ENCODE assay signal across 12 mouse cellular contexts in the genomic region with DNA sequence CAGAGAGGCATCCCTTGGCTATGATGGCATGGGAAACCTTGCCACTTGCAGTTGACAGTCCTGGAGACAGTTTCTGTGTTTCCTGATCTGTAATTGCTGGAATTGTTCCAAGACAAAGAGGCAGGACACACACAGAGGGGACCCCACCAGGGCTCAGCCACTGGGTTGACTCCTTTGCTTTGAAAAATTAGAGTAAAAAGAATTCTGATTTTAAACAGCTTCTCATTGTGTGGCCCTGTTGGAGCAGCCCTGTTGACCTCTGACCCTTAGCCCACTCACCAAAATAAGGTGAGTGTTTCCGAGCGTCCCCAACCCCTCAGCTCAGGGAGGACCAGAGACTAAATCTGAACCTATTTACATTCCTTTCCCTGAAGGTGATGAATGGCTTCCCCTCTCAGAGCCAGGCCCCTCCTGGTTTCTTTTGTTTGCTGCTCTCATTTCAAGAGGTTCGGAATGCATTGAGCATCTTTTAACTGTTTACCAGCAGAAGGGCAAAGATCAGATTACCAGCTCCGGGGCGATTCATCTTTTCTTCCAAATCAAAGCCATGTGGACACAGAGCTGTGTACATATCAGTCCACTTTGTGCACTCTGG.
DNase-seq lines count a peak whose midpoint lies in the region; ATAC-seq and TF ChIP-seq lines count a peak whose summit lies in the region.
"Had no signal": no experiment of that assay in that cellular context is flagged by ENCODE, and none has a peak within 500 bp of the region (broad histone marks: within the 10 kb centered on the region; RNA-seq: fewer than 3 reads in every experiment).

No protein-coding gene starts in this region.

- H3K4me2 ChIP-seq in kidney, embryonic 14.5 days (replicated peaks; ENCODE audit: low read depth, low read length) = no peak overlapping the region
- H3K4me2 ChIP-seq in embryonic facial prominence, embryonic 14.5 days (ENCODE audit: low read depth, low read length) = no peak overlapping the region
- H3K4me2 ChIP-seq: midbrain, embryonic 15.5 days had no signal

- peaks cover 7% of the 10 kb centered on the region; the same call in 1 of the 2 replicates for H3K4me1 ChIP-seq in kidney, embryonic 14.5 days (ENCODE audit: control insufficient read depth, insufficient read depth, low read length)
- peaks cover 0 to 5% of the 10 kb centered on the region in 2 experiments; a peak in 2 of 4 replicates for H3K4me1 ChIP-seq in ES-E14 (ENCODE audit: control insufficient read depth in 2 of 2, insufficient read depth in 2 of 2, low read length in 2 of 2, poor library complexity in 1 of 2)
- H3K4me1 ChIP-seq in embryonic facial prominence, embryonic 14.5 days (ENCODE audit: control insufficient read depth, insufficient read depth, low read length) = no peaks in the 10 kb centered on the region
- H3K4me1 ChIP-seq: midbrain, embryonic 15.5 days had no signal

- in situ Hi-C loops in ES-E14 (cut with MboI; ENCODE audit: low sequenced_read_pairs in 2 of 2, unreplicated experiment in 2 of 2) = no loop called here

- H3K36me3 ChIP-seq in kidney, embryonic 14.5 days (ENCODE audit: control insufficient read depth, insufficient read depth, low read length) = no peaks in the 10 kb centered on the region
- no peaks in the 10 kb centered on the region for H3K36me3 ChIP-seq in ES-E14 (ENCODE audit: control insufficient read depth, insufficient read depth, low read length, poor library complexity, severe bottlenecking)
- no peaks in the 10 kb centered on the region for H3K36me3 ChIP-seq in embryonic facial prominence, embryonic 14.5 days (ENCODE audit: control insufficient read depth, insufficient read depth, low read length)
- H3K36me3 ChIP-seq: midbrain, embryonic 15.5 days had no signal

- H3K27me3 ChIP-seq in kidney, embryonic 14.5 days (ENCODE audit: control insufficient read depth, insufficient read depth, low read length) = no peaks in the 10 kb centered on the region
- H3K27me3 ChIP-seq in embryonic facial prominence, embryonic 14.5 days (replicated peaks; ENCODE audit: control insufficient read depth, insufficient read depth, low read length) = no peaks in the 10 kb centered on the region
- H3K27me3 ChIP-seq: midbrain, embryonic 15.5 days had no signal

- WGBS in kidney, embryonic 14.5 days = 16% methylated on average over 5 of the region's 5 CpGs
- WGBS in embryonic facial prominence, embryonic 14.5 days = 17% methylated on average over 5 of the region's 5 CpGs

- no peak overlapping the region for H3K4me3 ChIP-seq in kidney, embryonic 14.5 days (ENCODE audit: low read length)
- H3K4me3 ChIP-seq in ES-E14 (ENCODE audit: insufficient read depth in 1 of 2, low read depth in 1 of 2, low read length in 2 of 2, poor library complexity in 1 of 2, severe bottlenecking in 1 of 2) = no peak overlapping the region
- no peak overlapping the region for H3K4me3 ChIP-seq in embryonic facial prominence, embryonic 14.5 days (ENCODE audit: low read depth, low read length)
- H3K4me3 ChIP-seq: midbrain, embryonic 15.5 days had no signal

- H3K9ac ChIP-seq in kidney, embryonic 14.5 days (ENCODE audit: low read depth, low read length) = no peak overlapping the region
- H3K9ac ChIP-seq in ES-E14 (ENCODE audit: insufficient read depth, low read depth, low read length, poor library complexity, severe bottlenecking) = no peak overlapping the region
- H3K9ac ChIP-seq in embryonic facial prominence, embryonic 14.5 days (ENCODE audit: low read depth, low read length) = no peak overlapping the region
- H3K9ac ChIP-seq: liver, postnatal 0 days; midbrain, embryonic 15.5 days had no signal

- no peak overlapping the region; the same call in 1 of the 2 replicates for H3K27ac ChIP-seq in kidney, embryonic 14.5 days (ENCODE audit: low read depth, low read length)
- peak overlapping the region; percentile 26; the same call in 1 of the 2 replicates for H3K27ac ChIP-seq in ES-E14 (ENCODE audit: insufficient read depth, low read depth, low read length, poor library complexity, severe bottlenecking)
- no peak overlapping the region for H3K27ac ChIP-seq in embryonic facial prominence, embryonic 14.5 days (replicated peaks; ENCODE audit: low read depth, low read length)
- H3K27ac ChIP-seq: midbrain, embryonic 15.5 days had no signal

- no peaks in the 10 kb centered on the region for H3K9me3 ChIP-seq in kidney, embryonic 14.5 days (ENCODE audit: control insufficient read depth, low read length)
- H3K9me3 ChIP-seq in ES-E14 (ENCODE audit: control insufficient read depth, insufficient read depth, low read depth, low read length) = no peaks in the 10 kb centered on the region
- no peaks in the 10 kb centered on the region for H3K9me3 ChIP-seq in embryonic facial prominence, embryonic 14.5 days (ENCODE audit: control insufficient read depth, low read length)
- H3K9me3 ChIP-seq: midbrain, embryonic 15.5 days had no signal

- ATAC-seq in kidney, embryonic 14.5 days (ENCODE audit: low FRiP score, low TSS enrichment) = peak; percentile 50
- peak; percentile 60; the same call in 1 of the 2 replicates for ATAC-seq in embryonic facial prominence, embryonic 14.5 days (ENCODE audit: low read depth)
- ATAC-seq: liver, postnatal 0 days; midbrain, embryonic 15.5 days had no signal

- no peak for DNase-seq in kidney, adult 11 months
- DNase-seq in 3T3-L1 (ENCODE audit: low read depth, low spot score) = peak; percentile 75
- peak; percentile 57 for DNase-seq in ES-E14 (ENCODE audit: low read depth, low spot score)
- DNase-seq in embryonic facial prominence, embryonic 14.5 days (ENCODE audit: low spot score) = no peak
- DNase-seq in cerebellum, adult 11-12 months = no peak
- DNase-seq in frontal cortex, postnatal 10 days (ENCODE audit: low spot score in 2 of 2) = no peak
- DNase-seq: cerebellum, adult 9-10 months; left cerebral cortex, postnatal 4 days; liver, postnatal 0 days; right cerebral cortex, postnatal 4 days had no signal

TF ChIP-seq in ES-E14, 5 proteins besides CTCF, POLR2A, EP300 and RAD21:
- no peak for TF ChIP-seq ZC3H11A (IDR thresholded peaks at IDR 0.05; ENCODE audit: borderline replicate concordance, low read depth, low read length)
- peak; percentile 18; the same call in 1 of the 2 replicates for TF ChIP-seq CHD2 (IDR thresholded peaks at IDR 0.05; ENCODE audit: low read depth, low read length)

Comparison
In these comparisons a context has a peak if more than half of its experiments do, and no peak if none do; other contexts are left out.
1. DNase-seq: peak in 3T3-L1 (single experiment) and ES-E14 (single experiment); none in kidney, adult 11 months (single experiment), embryonic facial prominence, embryonic 14.5 days (single experiment), cerebellum, adult 11-12 months (single experiment) and frontal cortex, postnatal 10 days (0 of 2).